Mouse (Mus musculus): ENCODE measurements around the gene Ippk. TPM values are rescaled to one million over a fixed set of nuclear protein-coding genes. Genes with fewer than 3 reads are reported as not detected.

Ippk gene
- polyA plus RNA-seq, 1 experiment, result 4.5 TPM

GRCm38 (mm10) chr13:49384751-49385463 lies 36.1 kb upstream of the Ippk start:
- Histone ChIP-seq H3K4me2 (ENCODE audit: low read depth) (no peak overlapping the region), H3ac (ENCODE audit: control insufficient read depth, insufficient read length) (no peak overlapping the region), H3K27me3 (ENCODE audit: control insufficient read depth, insufficient read depth, insufficient read length) (no peaks in the 10 kb centered on the region), H3K4me3 (no peak overlapping the region), H3K36me3 (ENCODE audit: control insufficient read depth, insufficient read depth) (peaks cover 55% of the 10 kb centered on the region), H3K79me2 (ENCODE audit: control insufficient read depth, insufficient read depth) (peaks cover 4% of the 10 kb centered on the region)
- TF ChIP-seq TCF12 (IDR thresholded peaks at IDR 0.05; ENCODE audit: insufficient read depth, poor library complexity, severe bottlenecking), result no peak
- TF ChIP-seq MYOG (IDR thresholded peaks at IDR 0.05; ENCODE audit: control insufficient read depth in 1 of 3, insufficient read depth in 1 of 3, insufficient read length in 2 of 3, low read depth in 2 of 3), result no peak
- no peak for TF ChIP-seq POLR2AphosphoS2 (IDR thresholded peaks at IDR 0.05; ENCODE audit: insufficient read length, low read depth)
- TF ChIP-seq E2F4 (IDR thresholded peaks at IDR 0.05; ENCODE audit: insufficient read depth), result no peak
- TF ChIP-seq MYOD1 (IDR thresholded peaks at IDR 0.05; ENCODE audit: control insufficient read depth in 1 of 3, insufficient read length in 2 of 3, low read depth in 2 of 3), result no peak
- TF ChIP-seq POLR2A (IDR thresholded peaks at IDR 0.05; ENCODE audit: insufficient read length, low read depth), result no peak
- no peak for TF ChIP-seq USF1 (IDR thresholded peaks at IDR 0.05; ENCODE audit: low read depth)
- no peak for TF ChIP-seq MAX (IDR thresholded peaks at IDR 0.05; ENCODE audit: low read depth)
- no peak for TF ChIP-seq TCF3 (IDR thresholded peaks at IDR 0.05; ENCODE audit: insufficient read length, low read depth)
- no peak for TF ChIP-seq CEBPB (IDR thresholded peaks at IDR 0.05; ENCODE audit: insufficient read depth, poor library complexity, severe bottlenecking)
- TF ChIP-seq REST (IDR thresholded peaks at IDR 0.05; ENCODE audit: insufficient read depth, insufficient read length), result no peak
- no peak for TF ChIP-seq SRF (IDR thresholded peaks at IDR 0.05; ENCODE audit: control insufficient read depth, insufficient read length, low read depth)

- no peak for TF ChIP-seq MYOD1 (IDR thresholded peaks at IDR 0.05; ENCODE audit: control insufficient read depth in 1 of 3, insufficient read length in 2 of 3, low read depth in 2 of 3)
- no peak for TF ChIP-seq E2F4 (IDR thresholded peaks at IDR 0.05; ENCODE audit: insufficient read depth)
- TF ChIP-seq MAX (IDR thresholded peaks at IDR 0.05; ENCODE audit: low read depth), result no peak
- no peak for TF ChIP-seq MYOG (IDR thresholded peaks at IDR 0.05; ENCODE audit: control insufficient read depth in 1 of 3, insufficient read depth in 1 of 3, insufficient read length in 2 of 3, low read depth in 2 of 3)
- TF ChIP-seq USF1 (IDR thresholded peaks at IDR 0.05; ENCODE audit: low read depth), result no peak
- TF ChIP-seq TCF3 (IDR thresholded peaks at IDR 0.05; ENCODE audit: insufficient read length, low read depth), result no peak
- no peak for TF ChIP-seq REST (IDR thresholded peaks at IDR 0.05; ENCODE audit: insufficient read depth, insufficient read length)
- TF ChIP-seq CEBPB (IDR thresholded peaks at IDR 0.05; ENCODE audit: insufficient read depth, poor library complexity, severe bottlenecking), result no peak
- no peak for TF ChIP-seq POLR2A (IDR thresholded peaks at IDR 0.05; ENCODE audit: insufficient read length, low read depth)
- no peak for TF ChIP-seq SRF (IDR thresholded peaks at IDR 0.05; ENCODE audit: control insufficient read depth, insufficient read length, low read depth)
- TF ChIP-seq TCF12 (IDR thresholded peaks at IDR 0.05; ENCODE audit: insufficient read depth, poor library complexity, severe bottlenecking), result no peak
- TF ChIP-seq POLR2AphosphoS2 (IDR thresholded peaks at IDR 0.05; ENCODE audit: insufficient read length, low read depth), result no peak
- no peak overlapping the region for H3K4me2 ChIP-seq (ENCODE audit: low read depth)
- no peaks in the 10 kb centered on the region for H3K27me3 ChIP-seq (ENCODE audit: control insufficient read depth, insufficient read depth, insufficient read length)
- H3K36me3 ChIP-seq (ENCODE audit: control insufficient read depth, insufficient read depth), result peaks cover 22% of the 10 kb centered on the region
- H3K79me2 ChIP-seq (ENCODE audit: control insufficient read depth, insufficient read depth), result no peaks in the 10 kb centered on the region
- no peak overlapping the region for H3K4me3 ChIP-seq
- H3ac ChIP-seq (ENCODE audit: control insufficient read depth, insufficient read length), result no peak overlapping the region
Observed at GRCm38 (mm10) chr13:49391374-49391773, 29.7 kb upstream of the Ippk start.

GRCm38 (mm10) chr13:49393579-49393978 lies 27.5 kb upstream of the Ippk start:
- Histone ChIP-seq H3K36me3 (ENCODE audit: control insufficient read depth, insufficient read depth) (peaks cover 7% of the 10 kb centered on the region), H3K27me3 (ENCODE audit: control insufficient read depth, insufficient read depth, insufficient read length) (no peaks in the 10 kb centered on the region), H3K4me2 (ENCODE audit: low read depth) (no peak overlapping the region), H3K4me3 (no peak overlapping the region), H3K79me2 (ENCODE audit: control insufficient read depth, insufficient read depth) (no peaks in the 10 kb centered on the region), H3ac (ENCODE audit: control insufficient read depth, insufficient read length) (no peak overlapping the region)
- TF ChIP-seq MYOD1 (IDR thresholded peaks at IDR 0.05; ENCODE audit: control insufficient read depth in 1 of 3, insufficient read length in 2 of 3, low read depth in 2 of 3), result no peak
- TF ChIP-seq CEBPB (IDR thresholded peaks at IDR 0.05; ENCODE audit: insufficient read depth, poor library complexity, severe bottlenecking), result no peak

GRCm38 (mm10) chr13:49394886-49395447 lies 26.1 kb upstream of the Ippk start:
- H3K79me2 ChIP-seq (ENCODE audit: control insufficient read depth, insufficient read depth), result no peaks in the 10 kb centered on the region
- no peak overlapping the region for H3K4me3 ChIP-seq
- TF ChIP-seq POLR2AphosphoS2 (IDR thresholded peaks at IDR 0.05; ENCODE audit: insufficient read length, low read depth) (no peak), MYOD1 (IDR thresholded peaks at IDR 0.05; ENCODE audit: control insufficient read depth in 1 of 3, insufficient read length in 2 of 3, low read depth in 2 of 3) (no peak), SRF (IDR thresholded peaks at IDR 0.05; ENCODE audit: control insufficient read depth, insufficient read length, low read depth) (no peak), REST (IDR thresholded peaks at IDR 0.05; ENCODE audit: insufficient read depth, insufficient read length) (no peak), CEBPB (IDR thresholded peaks at IDR 0.05; ENCODE audit: insufficient read depth, poor library complexity, severe bottlenecking) (no peak), E2F4 (IDR thresholded peaks at IDR 0.05; ENCODE audit: insufficient read depth) (no peak), MAX (IDR thresholded peaks at IDR 0.05; ENCODE audit: low read depth) (no peak), TCF12 (IDR thresholded peaks at IDR 0.05; ENCODE audit: insufficient read depth, poor library complexity, severe bottlenecking) (no peak), POLR2A (IDR thresholded peaks at IDR 0.05; ENCODE audit: insufficient read length, low read depth) (no peak), USF1 (IDR thresholded peaks at IDR 0.05; ENCODE audit: low read depth) (no peak), MYOG (IDR thresholded peaks at IDR 0.05; ENCODE audit: control insufficient read depth in 1 of 3, insufficient read depth in 1 of 3, insufficient read length in 2 of 3, low read depth in 2 of 3) (no peak), TCF3 (IDR thresholded peaks at IDR 0.05; ENCODE audit: insufficient read length, low read depth) (no peak)
- no peaks in the 10 kb centered on the region for H3K27me3 ChIP-seq (ENCODE audit: control insufficient read depth, insufficient read depth, insufficient read length)
- H3ac ChIP-seq (ENCODE audit: control insufficient read depth, insufficient read length), result no peak overlapping the region
- no peak overlapping the region for H3K4me2 ChIP-seq (ENCODE audit: low read depth)
- peaks cover under 1% of the 10 kb centered on the region for H3K36me3 ChIP-seq (ENCODE audit: control insufficient read depth, insufficient read depth)

Data from myocyte (in vitro differentiated cells).